Mouse (Mus musculus) forebrain, postnatal 0 days (tissue): ENCODE data around the gene Parp8. TPM values are rescaled to one million over a fixed set of nuclear protein-coding genes. Genes with fewer than 3 reads are reported as not detected.
A peak's percentile ranks its signal among the peaks of the same experiment; 100 is the strongest.

Experiments
- ATAC-seq: fragments of 200-750 bp; cut with Nextera tagmentation; 2 replicates; pipeline ENCODE4 v1.8.0; 2017; ENCODE audit warnings: mild to moderate bottlenecking, moderate library complexity
- DNase-seq: peaks from one replicate; pipeline ENCODE4 v3.0.0-alpha.2; 2015
- H3K27ac ChIP-seq: fragments of 300-500 bp; sonication (generic); 2 replicates; pipeline ENCODE4 v1.5.1; 2014; ENCODE audit warnings: low read depth, mild to moderate bottlenecking, antibody characterized with exemption, low read length, moderate library complexity, mixed read lengths
- H3K27me3 ChIP-seq: fragments of 300-500 bp; sonication (generic); 2 replicates; pipeline ENCODE4 v1.6.1; 2014; ENCODE audit warnings: mild to moderate bottlenecking, low read length, mixed read lengths; ENCODE audit not compliant: insufficient read depth
- H3K36me3 ChIP-seq: fragments of 300-500 bp; sonication (generic); 2 replicates; pipeline ENCODE4 v1.6.1; 2014; ENCODE audit warnings: mild to moderate bottlenecking, moderate library complexity; ENCODE audit not compliant: insufficient read depth
- H3K4me1 ChIP-seq: fragments of 300-500 bp; sonication (generic); 2 replicates; pipeline ENCODE4 v1.6.1; 2014; ENCODE audit warnings: antibody characterized with exemption; ENCODE audit not compliant: insufficient read depth
- H3K4me2 ChIP-seq: fragments of 300-500 bp; sonication (generic); 2 replicates; pipeline ENCODE4 v1.6.1; 2014; ENCODE audit warnings: low read depth, mild to moderate bottlenecking, moderate library complexity
- H3K4me3 ChIP-seq: fragments of 300-500 bp; sonication (generic); 2 replicates; pipeline ENCODE4 v1.5.1; 2014; ENCODE audit warnings: low read depth, low read length, mixed read lengths
- H3K9ac ChIP-seq: fragments of 300-500 bp; sonication (generic); 2 replicates; pipeline ENCODE4 v1.6.1; 2014; ENCODE audit warnings: mild to moderate bottlenecking
- H3K9me3 ChIP-seq: fragments of 300-500 bp; sonication (generic); 2 replicates; pipeline ENCODE4 v1.6.1; 2016; ENCODE audit warnings: low read length
- CTCF ChIP-seq: sonication (generic); IDR thresholded peaks from 2 replicates; pipeline ENCODE4 v1.5.1; 2016; ENCODE audit warnings: antibody characterized with exemption, control low read depth, low read depth
- WGBS: fragments of 180-500 bp; shearing (Covaris S2); extraction: QIAGEN DNeasy Blood & Tissue Kit; methylation state at CpG from one replicate; pipeline ENCODE4 v1.1.7; 2014; 5-methylcytosine and 5-hydroxymethylcytosine counted together
- polyA plus RNA-seq: library from polyadenylated mRNA; unstranded; fragments of >200 nt; fragmentation: Nextera tagmentation; extraction: Ambion mirVana; gene quantifications from 2 replicates; pipeline ENCODE4 v1.2.1, GENCODE M21; 2015
- total RNA-seq: library from RNA; depleted of rRNA; stranded (reverse); fragments of >200 nt; gene quantifications from 2 replicates; pipeline ENCODE4 v1.2.3, GENCODE M21; 2014

The Parp8 gene
- total and polyA plus RNA-seq, 2 experiments from 2014 or later: 20.8 to 46.1 TPM

GRCm38 (mm10) chr13:117031546-117031945 lies 6.2 kb upstream of the Parp8 start:
- Histone ChIP-seq H3K36me3 (no peaks in the 10 kb centered on the region), H3K4me1 (no peaks in the 10 kb centered on the region), H3K9ac (no peak overlapping the region), H3K4me2 (no peak overlapping the region), H3K27ac (no peak overlapping the region), H3K27me3 (no peaks in the 10 kb centered on the region), H3K9me3 (no peaks in the 10 kb centered on the region), H3K4me3 (no peak overlapping the region)
- 85% methylated on average over 6 of the region's 6 CpGs for WGBS
- no peak for TF ChIP-seq CTCF
- ATAC-seq (no peak), DNase-seq (no peak)

DNA sequence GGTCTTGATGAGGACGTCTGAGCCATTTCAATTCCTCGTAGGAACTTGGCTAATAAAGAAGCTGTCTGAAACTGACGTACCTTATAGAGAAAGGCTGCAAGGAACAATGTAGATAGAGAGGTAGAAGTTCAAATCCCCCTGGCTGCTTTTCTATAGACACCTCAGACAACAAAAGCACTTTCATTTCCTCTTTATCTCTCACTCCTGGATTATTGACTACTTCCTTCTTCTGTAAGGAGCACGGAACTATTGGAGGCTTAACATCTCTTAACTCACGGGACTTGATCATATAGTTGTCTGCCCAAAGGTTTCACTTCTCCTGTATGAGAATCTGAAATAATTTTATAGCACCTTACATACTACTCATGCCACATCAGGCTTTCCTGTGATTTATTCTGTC lies 2.9 kb upstream of the Parp8 start:
- DNase-seq (no peak), ATAC-seq (no peak)
- Histone ChIP-seq H3K36me3 (no peaks in the 10 kb centered on the region), H3K27me3 (no peaks in the 10 kb centered on the region), H3K27ac (no peak overlapping the region), H3K9me3 (no peaks in the 10 kb centered on the region), H3K4me3 (no peak overlapping the region), H3K4me2 (no peak overlapping the region), H3K4me1 (peaks cover 9% of the 10 kb centered on the region; the same call in 1 of the 2 replicates), H3K9ac (no peak overlapping the region)
- 76% methylated on average over 5 of the region's 5 CpGs for WGBS
- TF ChIP-seq CTCF: no peak

DNA sequence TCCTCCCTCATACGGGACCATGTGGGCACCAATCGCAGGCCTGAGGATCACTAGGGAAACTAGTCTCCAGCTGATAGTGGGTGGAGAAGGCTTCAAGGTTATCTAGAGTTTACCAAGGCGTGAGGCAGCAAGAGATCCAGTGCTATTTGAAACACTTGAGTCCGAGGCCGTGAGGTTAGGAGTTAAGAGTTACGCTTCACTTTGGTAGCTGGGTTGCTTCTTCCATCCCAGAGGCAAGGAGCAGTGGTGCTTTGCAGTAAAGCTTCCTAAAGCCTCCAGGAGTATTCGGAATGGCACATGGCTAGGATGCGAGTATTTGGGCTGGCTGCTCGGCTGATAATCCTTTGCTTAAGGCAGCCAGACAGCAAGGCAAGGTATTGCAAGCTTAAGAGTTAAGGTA lies 2.0 kb upstream of the Parp8 start:
- Histone ChIP-seq H3K36me3 (no peaks in the 10 kb centered on the region), H3K4me3 (no peak overlapping the region), H3K27me3 (no peaks in the 10 kb centered on the region), H3K9me3 (no peaks in the 10 kb centered on the region), H3K4me1 (peaks cover 11% of the 10 kb centered on the region; the same call in 1 of the 2 replicates), H3K4me2 (no peak overlapping the region), H3K9ac (no peak overlapping the region), H3K27ac (no peak overlapping the region)
- 83% methylated on average over 9 of the region's 9 CpGs for WGBS
- ATAC-seq: no peak
- no peak for TF ChIP-seq CTCF
- DNase-seq: no peak

DNA sequence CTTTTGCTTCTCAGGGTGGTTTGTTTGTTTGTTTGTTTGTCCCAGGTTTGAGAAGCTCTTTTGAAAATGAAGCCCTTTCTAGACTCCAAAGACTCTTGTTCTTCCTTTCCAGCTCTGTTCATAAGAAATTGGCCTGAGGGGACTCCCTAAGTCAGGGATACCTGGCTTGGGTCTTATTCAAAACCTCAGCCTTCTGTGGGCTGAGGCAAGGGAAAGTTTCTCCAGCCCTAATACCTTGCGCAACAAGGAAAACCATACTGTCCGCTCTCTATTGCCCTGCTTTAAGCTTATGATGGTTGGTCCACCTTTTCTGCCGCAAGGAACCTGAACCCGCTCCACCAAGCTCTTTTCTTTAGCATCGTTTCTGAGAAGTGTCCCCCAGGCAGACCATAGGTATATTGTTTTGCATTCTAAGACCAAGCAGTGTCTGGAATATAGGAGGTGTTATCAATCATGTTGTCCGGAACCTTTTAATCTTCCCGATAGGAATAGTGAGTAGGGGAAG lies 991 bp upstream of the Parp8 start:
- ATAC-seq (no peak), DNase-seq (no peak)
- Histone ChIP-seq H3K36me3 (no peaks in the 10 kb centered on the region), H3K4me1 (peaks cover 14% of the 10 kb centered on the region; the same call in 1 of the 2 replicates), H3K9me3 (no peaks in the 10 kb centered on the region), H3K27ac (peak overlapping the region; percentile 93; the same call in 1 of the 2 replicates), H3K9ac (no peak overlapping the region), H3K27me3 (no peaks in the 10 kb centered on the region), H3K4me3 (peak overlapping the region; percentile 90), H3K4me2 (peak overlapping the region; percentile 73)
- TF ChIP-seq CTCF: no peak
- 75% methylated on average over 7 of the region's 7 CpGs for WGBS

DNA sequence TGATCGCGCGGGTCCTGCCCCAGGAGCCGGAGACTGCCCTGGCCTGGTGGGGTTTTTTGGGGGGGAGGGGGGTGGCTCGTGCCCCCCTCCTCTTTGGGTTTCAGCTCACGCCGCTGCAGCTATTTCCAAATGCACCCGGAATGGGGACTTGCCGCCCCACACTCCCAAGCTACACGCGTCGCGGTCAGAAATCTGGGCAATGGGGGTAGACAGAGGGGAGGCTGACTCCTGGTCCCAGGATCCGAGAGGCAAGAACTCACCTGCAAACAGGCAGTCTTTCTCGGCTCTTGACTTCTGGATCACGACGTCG lies 466 bp downstream of the Parp8 start:
- Histone ChIP-seq H3K9me3 (no peaks in the 10 kb centered on the region), H3K27ac (peak overlapping the region; percentile 93), H3K9ac (peak overlapping the region; percentile 86), H3K4me1 (peaks cover 14% of the 10 kb centered on the region; the same call in 1 of the 2 replicates), H3K4me3 (peak overlapping the region; percentile 90), H3K36me3 (no peaks in the 10 kb centered on the region), H3K27me3 (no peaks in the 10 kb centered on the region), H3K4me2 (peak overlapping the region; percentile 73)
- no peak for TF ChIP-seq CTCF
- under 1% methylated on average over 18 of the region's 18 CpGs for WGBS
- DNase-seq (no peak), ATAC-seq (peak; percentile 36)

GRCm38 (mm10) chr13:117024127-117024915 lies 1.0 kb downstream of the Parp8 start:
- no peaks in the 10 kb centered on the region for H3K36me3 ChIP-seq
- no peaks in the 10 kb centered on the region for H3K9me3 ChIP-seq
- no peaks in the 10 kb centered on the region for H3K27me3 ChIP-seq
- H3K27ac ChIP-seq: peak overlapping the region; percentile 93
- 2% methylated on average over 54 of the region's 64 CpGs for WGBS
- TF ChIP-seq CTCF: peak; percentile 36
- peak overlapping the region; percentile 86 for H3K9ac ChIP-seq
- ATAC-seq: peak; percentile 78
- peak; percentile 83 for DNase-seq
- H3K4me1 ChIP-seq: peaks cover 14% of the 10 kb centered on the region; the same call in 1 of the 2 replicates
- H3K4me2 ChIP-seq: peak overlapping the region; percentile 73
- H3K4me3 ChIP-seq: peak overlapping the region; percentile 90

DNA sequence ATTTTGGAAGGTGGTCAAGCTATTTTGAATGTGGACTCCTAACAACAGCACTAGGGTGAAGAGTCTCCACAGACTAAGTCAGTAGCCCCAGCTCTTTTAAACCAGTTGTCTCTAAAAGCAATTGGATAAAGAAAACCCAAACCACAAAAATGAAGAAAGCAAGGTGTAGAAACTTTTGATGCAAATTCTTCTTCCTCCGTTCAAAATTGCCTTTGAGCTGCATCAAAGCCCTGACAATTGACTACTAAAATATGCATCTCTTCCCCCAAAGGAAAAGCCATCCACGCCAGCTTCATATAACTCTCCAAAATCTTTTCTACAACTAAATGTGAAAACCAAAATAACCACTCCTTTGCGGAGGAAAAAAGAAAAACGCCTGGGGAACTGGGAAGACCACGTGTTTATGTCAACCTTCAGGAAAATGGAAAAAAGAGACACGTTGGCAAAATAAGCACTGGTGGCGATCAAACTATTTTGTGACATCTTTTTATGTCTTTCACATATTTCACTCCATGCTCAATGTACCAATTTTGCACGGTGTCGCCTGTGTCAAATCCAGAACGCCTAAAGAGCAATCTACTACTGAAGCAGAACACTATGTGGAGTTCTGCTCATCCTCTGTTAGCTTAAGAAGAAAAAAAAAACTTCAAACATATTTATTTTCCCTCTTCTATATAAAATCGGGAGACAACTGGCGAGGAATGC lies 1.8 kb downstream of the Parp8 start:
- no peak for DNase-seq

More for the DNA sequence above, 1.8 kb downstream of the Parp8 start:
- Histone ChIP-seq H3K36me3 (no peaks in the 10 kb centered on the region), H3K9me3 (no peaks in the 10 kb centered on the region), H3K27me3 (no peaks in the 10 kb centered on the region), H3K4me3 (peak overlapping the region; percentile 90), H3K27ac (peak overlapping the region; percentile 93), H3K4me1 (peaks cover 14% of the 10 kb centered on the region; the same call in 1 of the 2 replicates), H3K9ac (peak overlapping the region; percentile 86), H3K4me2 (peak overlapping the region; percentile 73)
- 8% methylated on average over 12 of the region's 12 CpGs for WGBS
- TF ChIP-seq CTCF: no peak
- ATAC-seq: no peak
